Mouse (Mus musculus) thymus, adult 2 months (tissue): Measurements from ENCODE around the gene Plaur. TPM values are rescaled to one million over a fixed set of nuclear protein-coding genes. Genes with fewer than 3 reads are reported as not detected.

Experiments used
- DNase-seq: peaks from one replicate; pipeline ENCODE4 v3.0.0; 2021
- H3K27ac ChIP-seq: fragments of 200-500 bp; 2 replicates; pipeline ENCODE4 v1.5.1; 2012; ENCODE audit warnings: low read length, control low read depth; ENCODE audit not compliant: control insufficient read depth, insufficient read depth
- H3K27me3 ChIP-seq: fragments of 200-500 bp; 2 replicates; pipeline ENCODE4 v1.6.1; 2012; ENCODE audit warnings: mild to moderate bottlenecking, low read length, moderate library complexity, mixed read lengths; ENCODE audit not compliant: control insufficient read depth, insufficient read depth
- H3K36me3 ChIP-seq: fragments of 200-500 bp; 2 replicates; pipeline ENCODE4 v1.6.1; 2012; ENCODE audit warnings: mild to moderate bottlenecking, low read length, moderate library complexity; ENCODE audit not compliant: control insufficient read depth, insufficient read depth
- H3K4me1 ChIP-seq: fragments of 200-500 bp; replicated peaks from 2 replicates; pipeline ENCODE4 v1.6.1; 2012; ENCODE audit warnings: low read length; ENCODE audit not compliant: control insufficient read depth, insufficient read depth
- H3K4me3 ChIP-seq: fragments of 200-500 bp; 2 replicates; pipeline ENCODE4 v1.5.1; 2012; ENCODE audit warnings: mild to moderate bottlenecking, low read length, control low read depth, moderate library complexity; ENCODE audit not compliant: control insufficient read depth, insufficient read depth
- CTCF ChIP-seq: fragments of 200-500 bp; IDR thresholded peaks from 2 replicates; pipeline ENCODE4 v1.5.1; 2012; ENCODE audit warnings: mild to moderate bottlenecking, control low read depth, low read length, moderate library complexity, borderline replicate concordance; ENCODE audit not compliant: control insufficient read depth, poor library complexity, insufficient read depth; ENCODE audit errors: extremely low read depth
- POLR2A ChIP-seq: fragments of 200-500 bp; IDR thresholded peaks from 2 replicates; pipeline ENCODE4 v1.6.1; 2012; ENCODE audit warnings: mild to moderate bottlenecking, low read length, control low read depth, moderate library complexity; ENCODE audit not compliant: control insufficient read depth, poor library complexity, insufficient read depth; ENCODE audit errors: extremely low read depth
- WGBS: fragments of 180-500 bp; shearing (Covaris S2); methylation state at CpG from one replicate; pipeline ENCODE4 v1.1.7; 2018; 5-methylcytosine and 5-hydroxymethylcytosine counted together
- polyA plus RNA-seq: library from polyadenylated mRNA; depleted of rRNA; stranded (reverse); fragments of >200 nt; gene quantifications from 2 replicates; pipeline ENCODE4 v1.2.3, GENCODE M21; 2012

Plaur gene
- polyA plus RNA-seq, 1 experiment, result 9.5 TPM

DNA sequence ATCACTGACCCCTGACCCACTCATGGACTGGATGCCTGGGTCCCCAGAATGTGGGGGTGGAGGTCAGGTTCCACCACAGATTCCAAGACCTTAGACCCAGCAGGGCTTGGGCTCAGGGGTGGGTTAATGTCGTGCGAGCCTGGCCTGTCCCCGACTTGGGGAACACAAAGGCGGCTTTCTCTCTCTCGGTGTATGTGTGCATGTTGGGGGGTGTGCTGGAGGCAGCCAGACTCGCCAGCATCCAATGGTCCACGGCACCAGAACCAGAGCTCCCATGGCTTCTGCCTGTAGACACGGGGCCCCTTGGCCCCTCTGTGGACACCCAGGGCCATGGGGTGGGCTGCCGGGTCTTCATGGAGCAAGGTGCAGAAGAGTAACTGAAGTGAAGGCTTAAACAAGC is 23.2 kb downstream of the Plaur start:
- H3K27me3 ChIP-seq, result peaks cover 11% of the 10 kb centered on the region; the same call in 1 of the 2 replicates
- 85% methylated on average over 9 of the region's 9 CpGs for WGBS

DNA sequence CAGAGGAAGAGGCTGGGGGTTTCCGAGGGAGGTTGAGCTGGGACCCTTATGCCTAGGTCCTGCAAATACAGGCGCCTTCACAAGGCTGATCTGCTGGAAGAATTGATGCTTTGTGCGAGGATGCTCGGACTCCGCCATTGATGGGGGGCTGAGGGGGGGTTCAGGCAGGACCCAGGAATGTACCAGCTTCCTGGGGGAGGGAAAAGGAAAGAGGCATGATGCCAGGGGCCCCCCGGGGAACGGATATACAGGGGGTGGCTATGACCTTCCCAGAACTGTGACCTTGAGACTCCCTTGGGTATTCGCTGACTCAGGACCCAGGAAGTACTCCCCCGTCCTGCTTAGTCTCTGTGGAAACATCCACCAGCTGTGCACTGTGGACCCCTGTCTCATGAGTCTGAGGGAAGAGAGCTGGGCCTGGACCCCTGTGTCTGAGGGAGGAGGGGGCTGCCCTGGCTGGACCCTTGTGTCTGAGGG is 24.4 kb downstream of the Plaur start:
- 73% methylated on average over 9 of the region's 9 CpGs for WGBS
- Histone ChIP-seq H3K27me3 (peaks cover 7% of the 10 kb centered on the region; the same call in 1 of the 2 replicates), H3K4me1 (peaks cover under 1% of the 10 kb centered on the region), H3K4me3 (no peak overlapping the region), H3K36me3 (no peaks in the 10 kb centered on the region), H3K27ac (no peak overlapping the region)
- TF ChIP-seq CTCF, result no peak
- TF ChIP-seq POLR2A, result no peak
- DNase-seq, result no peak

More for the DNA sequence above, 23.2 kb downstream of the Plaur start:
- Histone ChIP-seq H3K4me1 (peaks cover 7% of the 10 kb centered on the region), H3K27ac (no peak overlapping the region), H3K4me3 (no peak overlapping the region), H3K36me3 (no peaks in the 10 kb centered on the region)
- no peak for DNase-seq
- no peak for TF ChIP-seq POLR2A
- TF ChIP-seq CTCF, result no peak

DNA sequence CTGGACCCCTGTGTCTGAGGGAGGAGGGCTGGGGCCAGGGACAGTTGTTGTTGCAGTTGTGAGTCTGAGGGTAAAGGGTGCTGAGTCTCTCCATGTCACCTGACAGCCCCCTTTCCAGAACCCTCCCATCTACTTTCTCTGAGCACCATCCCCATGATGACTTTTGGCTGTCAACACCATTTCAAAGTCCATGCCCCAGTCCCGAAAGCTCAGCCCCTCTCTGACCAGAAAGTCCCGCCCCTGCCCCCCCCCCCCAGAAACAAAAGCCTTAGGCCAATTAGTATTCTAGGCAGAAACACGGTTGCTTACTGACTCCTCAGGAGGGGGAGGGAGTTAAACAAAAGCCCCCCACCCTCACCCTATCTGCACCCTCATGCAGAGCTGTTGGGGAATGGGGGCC is 25.1 kb downstream of the Plaur start:
- Histone ChIP-seq H3K4me3 (no peak overlapping the region), H3K36me3 (no peaks in the 10 kb centered on the region), H3K4me1 (no peaks in the 10 kb centered on the region; the same call in 1 of the 2 replicates), H3K27me3 (peaks cover 5% of the 10 kb centered on the region; the same call in 1 of the 2 replicates), H3K27ac (no peak overlapping the region)
- WGBS, result 73% methylated on average over 3 of the region's 3 CpGs
- no peak for TF ChIP-seq CTCF
- no peak for TF ChIP-seq POLR2A
- no peak for DNase-seq

DNA sequence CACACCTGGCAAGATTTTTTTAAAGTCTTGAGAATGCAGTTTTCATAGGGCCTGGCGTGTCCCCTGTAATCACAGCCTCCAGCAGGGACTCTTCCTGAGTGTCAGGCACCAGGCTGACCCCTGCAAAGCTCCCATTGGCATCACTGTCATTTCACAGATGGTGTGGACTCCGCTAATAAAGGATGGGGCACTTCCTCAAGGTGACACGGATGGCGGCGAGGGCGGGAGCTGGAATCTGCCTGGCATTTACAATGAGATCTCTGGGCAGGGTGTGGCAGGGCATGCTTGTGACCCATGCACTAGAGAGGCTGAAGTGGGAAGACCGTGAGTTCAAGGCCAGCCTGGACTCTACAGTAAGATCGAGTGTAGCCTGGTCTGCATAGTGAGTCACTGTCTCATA is 26.0 kb downstream of the Plaur start:
- Histone ChIP-seq H3K4me3 (no peak overlapping the region), H3K4me1 (no peaks in the 10 kb centered on the region), H3K27me3 (no peaks in the 10 kb centered on the region), H3K36me3 (no peaks in the 10 kb centered on the region), H3K27ac (no peak overlapping the region)
- no peak for DNase-seq
- 92% methylated on average over 8 of the region's 8 CpGs for WGBS
- no peak for TF ChIP-seq POLR2A
- TF ChIP-seq CTCF, result no peak

DNA sequence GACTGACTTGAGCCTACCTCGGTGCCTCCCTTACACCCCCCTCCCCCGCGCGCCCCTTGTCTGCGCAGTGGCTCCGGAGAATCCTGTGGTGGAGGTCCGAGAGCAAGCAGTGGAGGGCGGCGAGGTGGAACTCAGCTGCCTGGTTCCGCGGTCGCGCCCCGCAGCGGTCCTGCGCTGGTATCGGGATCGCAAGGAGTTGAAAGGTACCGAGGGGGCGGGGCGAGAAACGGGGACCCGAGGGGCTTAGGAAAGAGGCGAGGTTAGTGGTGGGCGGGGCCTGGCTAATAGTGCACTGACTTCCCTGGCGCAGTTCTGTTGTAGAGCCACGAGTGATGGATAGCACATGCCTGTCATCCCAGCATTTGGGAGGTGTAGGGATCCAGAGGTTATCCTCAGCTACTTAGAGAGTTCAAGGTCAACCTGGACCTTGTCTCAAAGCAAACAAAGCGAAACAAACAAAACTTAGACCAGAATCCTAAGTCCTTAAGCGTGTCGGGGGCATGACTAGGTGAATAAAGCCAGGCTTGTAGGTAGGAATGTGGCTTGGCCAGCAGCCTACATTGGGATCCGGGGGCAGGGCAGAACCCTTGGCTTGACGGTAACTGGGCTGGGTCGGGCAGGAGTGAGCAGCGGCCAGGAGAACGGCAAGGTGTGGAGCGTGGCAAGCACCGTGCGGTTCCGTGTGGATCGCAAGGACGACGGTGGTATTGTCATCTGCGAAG is 37.7 kb downstream of the Plaur start:
- Histone ChIP-seq H3K4me3 (no peak overlapping the region), H3K36me3 (no peaks in the 10 kb centered on the region), H3K4me1 (0 out of 2 replicates have a peak, but pooled peaks cover 4% of the 10 kb centered on the region), H3K27me3 (peaks cover 9% of the 10 kb centered on the region), H3K27ac (no peak overlapping the region)
- 17% methylated on average over 43 of the region's 43 CpGs for WGBS
- TF ChIP-seq CTCF, result no peak
- no peak for TF ChIP-seq POLR2A
- no peak for DNase-seq

GRCm38 (mm10) chr7:24500929-24501328 is 38.6 kb downstream of the Plaur start:
- no peaks in the 10 kb centered on the region for H3K36me3 ChIP-seq
- 32% methylated on average over 7 of the region's 7 CpGs for WGBS
- H3K27ac ChIP-seq, result no peak overlapping the region
- 0 out of 2 replicates have a peak, but pooled peaks cover 4% of the 10 kb centered on the region for H3K4me1 ChIP-seq
- DNase-seq, result peak; percentile 56
- H3K27me3 ChIP-seq, result peaks cover 9% of the 10 kb centered on the region
- H3K4me3 ChIP-seq, result no peak overlapping the region
- no peak for TF ChIP-seq CTCF
- no peak for TF ChIP-seq POLR2A
